Mouse (Mus musculus): ENCODE data around the gene Gpr19.

Gpr19 gene

GRCm38 (mm10) chr6:134849461-134849860 is 48.9 kb downstream of the Gpr19 start:
- DNase-seq (ENCODE audit: low read depth, low spot score), result no peak

- no peak for DNase-seq (ENCODE audit: low read depth, low spot score)
Measured at GRCm38 (mm10) chr6:134848197-134848890, 50.0 kb downstream of the Gpr19 start.

GRCm38 (mm10) chr6:134847550-134847949 is 50.8 kb downstream of the Gpr19 start:
- DNase-seq (ENCODE audit: low read depth, low spot score), result no peak

- no peak for DNase-seq (ENCODE audit: low read depth, low spot score)
Measured at GRCm38 (mm10) chr6:134846308-134846707, 52.1 kb downstream of the Gpr19 start.

GRCm38 (mm10) chr6:134845726-134846125 is 52.7 kb downstream of the Gpr19 start:
- DNase-seq (ENCODE audit: low read depth, low spot score), result no peak

- DNase-seq (ENCODE audit: low read depth, low spot score), result no peak
Measured at GRCm38 (mm10) chr6:134840346-134840745, 58.0 kb downstream of the Gpr19 start.

- no peak for DNase-seq (ENCODE audit: low read depth, low spot score)
Measured at GRCm38 (mm10) chr6:134838111-134838510, 60.3 kb downstream of the Gpr19 start.

GRCm38 (mm10) chr6:134834585-134835251 is 63.7 kb downstream of the Gpr19 start:
- no peak for DNase-seq (ENCODE audit: low read depth, low spot score)

- DNase-seq (ENCODE audit: low read depth, low spot score), result no peak
Measured at GRCm38 (mm10) chr6:134830776-134831175, 67.6 kb downstream of the Gpr19 start.

- peak; percentile 95 for DNase-seq (ENCODE audit: low read depth, low spot score)
Measured at GRCm38 (mm10) chr6:134829786-134830700, 68.3 kb downstream of the Gpr19 start, which contains the start of gene Crebl2. Crebl2 (plus strand) TSS chr6:134830154.

GRCm38 (mm10) chr6:134822844-134823243 is 75.5 kb downstream of the Gpr19 start:
- no peak for DNase-seq (ENCODE audit: low read depth, low spot score)

GRCm38 (mm10) chr6:134820411-134820810 is 78.0 kb downstream of the Gpr19 start:
- DNase-seq (ENCODE audit: low read depth, low spot score), result no peak

- no peak for DNase-seq (ENCODE audit: low read depth, low spot score)
Measured at GRCm38 (mm10) chr6:134819741-134820140, 78.6 kb downstream of the Gpr19 start.

All from brain, embryonic 18.5 days (tissue).